Mouse (Mus musculus) bone marrow, adult 2 months (tissue): Measurements from ENCODE around the gene Ipo9. TPM values are rescaled to one million over a fixed set of nuclear protein-coding genes. Genes with fewer than 3 reads are reported as not detected.

Source experiments
- H3K27ac ChIP-seq: fragments of 200-500 bp; 2 replicates; pipeline ENCODE4 v1.5.1; 2012; ENCODE audit warnings: low read depth, mild to moderate bottlenecking, control low read depth, inconsistent platforms, low read length; ENCODE audit not compliant: control insufficient read depth, poor library complexity, insufficient read depth
- H3K4me1 ChIP-seq: fragments of 200-500 bp; 2 replicates; pipeline ENCODE4 v1.6.1; 2011; ENCODE audit warnings: low read length; ENCODE audit not compliant: control insufficient read depth, insufficient read depth
- H3K4me3 ChIP-seq: fragments of 200-500 bp; replicated peaks from 2 replicates; pipeline ENCODE3; 2011; ENCODE audit warnings: mild to moderate bottlenecking, low read depth, low read length, control low read depth; ENCODE audit not compliant: control insufficient read depth
- CTCF ChIP-seq: fragments of 200-500 bp; IDR thresholded peaks from 2 replicates; pipeline ENCODE4 v1.5.1; 2011; ENCODE audit warnings: low read length, control low read depth; ENCODE audit not compliant: control insufficient read depth, insufficient read depth
- POLR2A ChIP-seq: fragments of 200-500 bp; IDR thresholded peaks from 2 replicates; pipeline ENCODE4 v1.6.1; 2011; ENCODE audit warnings: low read depth, mild to moderate bottlenecking, control low read depth, low read length, borderline replicate concordance; ENCODE audit not compliant: control insufficient read depth
- WGBS: fragments of 180-500 bp; shearing (Covaris S2); methylation state at CpG from one replicate; pipeline ENCODE4 v1.1.7; 2018; 5-methylcytosine and 5-hydroxymethylcytosine counted together
- polyA plus RNA-seq: library from polyadenylated mRNA; stranded (reverse); fragments of >200 nt; gene quantifications from 2 replicates; pipeline ENCODE4 v1.2.4, GENCODE M21; 2011; ENCODE audit warnings: low replicate concordance; ENCODE audit not compliant: missing spikeins, insufficient read depth, insufficient read length

Ipo9 gene
- polyA plus RNA-seq, 1 experiment = 45.9 TPM

DNA sequence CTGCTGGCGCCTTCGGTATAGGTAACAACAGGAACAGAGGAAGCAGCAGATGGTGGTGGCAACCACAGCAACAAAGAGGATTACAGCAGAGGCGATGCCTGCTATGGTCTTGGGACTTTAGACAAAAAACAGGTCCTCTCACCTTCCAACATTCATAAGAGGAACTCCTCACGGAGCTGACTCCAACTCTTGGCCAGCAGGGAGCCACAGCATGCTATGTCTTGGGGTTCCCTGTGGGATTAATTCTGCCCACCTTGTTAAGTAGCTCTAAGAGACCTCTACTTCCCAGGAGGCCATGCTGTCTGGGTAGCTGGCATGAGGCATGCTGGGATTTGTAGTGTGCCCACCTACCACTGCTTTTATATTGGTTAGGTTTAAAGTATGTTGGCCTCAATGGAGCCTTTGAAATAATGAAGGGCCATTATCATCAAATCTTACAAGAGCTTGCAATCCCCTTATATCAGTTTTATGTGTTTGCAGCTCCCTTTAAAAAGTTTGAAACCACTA, 57.1 kb downstream of the Ipo9 start:
- TF ChIP-seq CTCF = no peak
- TF ChIP-seq POLR2A = no peak
- no peak overlapping the region for H3K27ac ChIP-seq
- H3K4me1 ChIP-seq = no peaks in the 10 kb centered on the region
- 64% methylated on average over 4 of the region's 4 CpGs for WGBS
- H3K4me3 ChIP-seq = no peak overlapping the region

DNA sequence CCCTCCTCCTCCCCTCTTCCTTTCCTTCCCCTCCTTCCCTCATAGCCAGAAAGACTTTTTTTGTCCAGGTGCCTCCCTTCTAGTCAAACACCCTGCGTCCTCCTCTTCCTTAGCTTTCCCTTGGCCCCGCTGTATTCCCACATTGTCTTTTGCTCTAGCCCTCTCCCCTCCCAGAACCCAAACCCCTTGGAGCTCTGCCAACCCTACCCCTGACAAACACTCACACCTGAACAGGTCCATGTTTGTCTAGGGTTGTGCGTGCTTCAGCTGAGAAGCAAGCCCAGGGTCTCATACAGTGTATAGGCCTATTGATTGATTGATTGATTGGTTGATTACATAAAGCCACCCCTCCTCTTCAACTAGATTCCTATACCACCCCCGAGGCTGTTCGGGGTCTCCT, 60.9 kb downstream of the Ipo9 start:
- TF ChIP-seq CTCF (no peak), POLR2A (no peak)
- Histone ChIP-seq H3K4me3 (no peak overlapping the region), H3K4me1 (no peaks in the 10 kb centered on the region), H3K27ac (no peak overlapping the region)
- 79% methylated on average over 5 of the region's 5 CpGs for WGBS

GRCm38 (mm10) chr1:135368982-135369381, 61.3 kb downstream of the Ipo9 start:
- Histone ChIP-seq H3K4me1 (no peaks in the 10 kb centered on the region), H3K4me3 (no peak overlapping the region), H3K27ac (no peak overlapping the region)
- TF ChIP-seq POLR2A = no peak
- TF ChIP-seq CTCF = no peak
- 13% methylated on average over 14 of the region's 14 CpGs for WGBS

- TF ChIP-seq POLR2A (no peak), CTCF (peak; percentile 64)
- no peak overlapping the region for H3K4me3 ChIP-seq
- H3K27ac ChIP-seq = no peak overlapping the region
- WGBS = 1% methylated on average over 20 of the region's 20 CpGs
- H3K4me1 ChIP-seq = no peaks in the 10 kb centered on the region
Measured at GRCm38 (mm10) chr1:135368245-135368644, 62.1 kb downstream of the Ipo9 start.

DNA sequence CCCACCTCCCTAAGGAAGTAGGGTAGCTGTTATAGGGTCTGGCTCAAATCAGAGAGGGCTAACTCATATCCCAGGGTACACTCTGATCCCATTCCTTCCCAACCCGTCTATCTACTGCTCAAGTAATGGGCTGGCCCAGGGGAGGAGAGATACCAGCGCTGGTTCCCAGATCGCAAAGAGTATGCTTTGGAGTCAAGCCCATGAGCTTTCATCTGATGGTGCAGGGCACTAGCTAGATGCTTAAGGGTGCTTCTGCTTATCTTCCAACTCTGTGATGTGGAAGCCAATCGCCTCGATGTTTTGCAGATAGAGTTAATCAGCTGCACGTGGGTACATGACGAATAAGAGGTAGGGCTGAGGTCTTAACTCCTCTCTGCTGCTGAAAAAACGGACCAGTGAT, 62.7 kb downstream of the Ipo9 start:
- Histone ChIP-seq H3K4me3 (no peak overlapping the region), H3K4me1 (no peaks in the 10 kb centered on the region), H3K27ac (no peak overlapping the region)
- 68% methylated on average over 8 of the region's 8 CpGs for WGBS
- TF ChIP-seq POLR2A (no peak), CTCF (no peak)

GRCm38 (mm10) chr1:135367005-135367404, 63.3 kb downstream of the Ipo9 start:
- no peak for TF ChIP-seq CTCF
- TF ChIP-seq POLR2A = no peak
- no peaks in the 10 kb centered on the region for H3K4me1 ChIP-seq
- no peak overlapping the region for H3K27ac ChIP-seq
- 81% methylated on average over 7 of the region's 7 CpGs for WGBS
- H3K4me3 ChIP-seq = no peak overlapping the region

DNA sequence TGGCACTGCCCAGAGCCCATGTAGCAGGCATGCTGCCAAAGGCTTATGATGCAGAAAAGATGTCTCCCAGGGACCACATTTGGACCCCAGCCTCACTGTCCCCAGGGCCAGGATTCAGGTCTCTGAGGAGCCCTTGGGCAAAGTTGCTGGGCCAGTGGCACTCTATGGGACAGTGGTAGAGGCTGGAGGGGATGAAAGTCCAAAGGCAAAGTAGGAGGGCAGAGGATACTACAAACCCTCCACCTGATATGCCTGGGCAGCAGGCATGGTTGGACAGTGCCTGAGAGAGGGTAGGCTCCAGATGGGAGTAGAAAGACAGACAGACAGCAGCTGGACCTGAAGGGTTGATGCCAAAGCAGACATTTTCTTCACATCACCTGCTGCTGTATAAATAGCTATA, 63.9 kb downstream of the Ipo9 start:
- Histone ChIP-seq H3K27ac (no peak overlapping the region; the same call in 1 of the 2 replicates), H3K4me1 (no peaks in the 10 kb centered on the region)
- no peak for TF ChIP-seq POLR2A
- no peak for TF ChIP-seq CTCF

GRCm38 (mm10) chr1:135363446-135363845, 66.9 kb downstream of the Ipo9 start:
- Histone ChIP-seq H3K4me1 (no peaks in the 10 kb centered on the region), H3K27ac (no peak overlapping the region), H3K4me3 (no peak overlapping the region)
- TF ChIP-seq POLR2A = no peak
- no peak for TF ChIP-seq CTCF
- 84% methylated on average over 8 of the region's 8 CpGs for WGBS

More for the DNA sequence above, 63.9 kb downstream of the Ipo9 start:
- H3K4me3 ChIP-seq = no peak overlapping the region

DNA sequence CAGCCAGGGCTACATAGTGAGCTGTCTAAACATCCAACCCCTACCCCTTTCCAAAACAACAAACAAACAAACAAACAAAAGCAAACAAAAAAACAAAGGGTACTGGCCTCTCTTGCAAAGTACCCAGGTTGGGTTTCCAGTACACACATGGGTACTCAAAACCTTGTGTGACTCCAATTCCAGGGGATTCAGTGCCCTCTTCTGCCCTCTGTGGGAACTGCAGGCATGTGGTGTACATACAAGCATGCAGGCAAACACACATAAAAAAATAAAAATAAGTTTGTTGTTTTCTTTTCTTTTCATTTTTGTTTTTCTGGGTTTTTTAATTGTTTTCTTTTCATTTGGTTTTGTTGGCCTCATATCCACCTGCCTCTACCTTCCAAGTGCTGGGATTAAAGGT, 68.2 kb downstream of the Ipo9 start:
- no peak overlapping the region for H3K27ac ChIP-seq
- TF ChIP-seq CTCF (no peak), POLR2A (no peak)
- no peak overlapping the region for H3K4me3 ChIP-seq
- H3K4me1 ChIP-seq = no peaks in the 10 kb centered on the region
